Mouse (Mus musculus): ENCODE results near the gene Utf1. TPM values are rescaled to one million over a fixed set of nuclear protein-coding genes. Genes with fewer than 3 reads are reported as not detected.

Utf1 gene
- polyA plus RNA-seq, 1 experiment from 2014 or later: not detected

- no peak overlapping the region for H3K27ac ChIP-seq (replicated peaks)
- no peaks in the 10 kb centered on the region for H3K9me3 ChIP-seq
- H3K4me3 ChIP-seq: peak overlapping the region; percentile 51
- H3K4me1 ChIP-seq: peaks cover 13% of the 10 kb centered on the region
- WGBS: 45% methylated on average over 13 of the region's 13 CpGs
- H3K4me2 ChIP-seq (replicated peaks): peak overlapping the region; percentile 75
- H3K27me3 ChIP-seq: peaks cover 30% of the 10 kb centered on the region
- ATAC-seq (ENCODE audit: low FRiP score, low read depth): peak; percentile 72
- peak overlapping the region; percentile 66; the same call in 1 of the 2 replicates for H3K9ac ChIP-seq (replicated peaks)
- H3K36me3 ChIP-seq: no peaks in the 10 kb centered on the region
These were observed 35.6 kb downstream of the Utf1 start for GRCm38 (mm10) chr7:139979011-139979719.

GRCm38 (mm10) chr7:139980778-139981177 is 37.2 kb downstream of the Utf1 start:
- Histone ChIP-seq H3K9me3 (no peaks in the 10 kb centered on the region), H3K27ac (replicated peaks) (no peak overlapping the region), H3K36me3 (no peaks in the 10 kb centered on the region), H3K4me2 (replicated peaks) (no peak overlapping the region), H3K4me3 (no peak overlapping the region), H3K9ac (replicated peaks) (no peak overlapping the region), H3K4me1 (peaks cover 13% of the 10 kb centered on the region), H3K27me3 (peaks cover 28% of the 10 kb centered on the region)
- 65% methylated on average over 3 of the region's 3 CpGs for WGBS
- ATAC-seq (ENCODE audit: low FRiP score, low read depth): no peak

- H3K27me3 ChIP-seq: peaks cover 20% of the 10 kb centered on the region
- no peak overlapping the region for H3K4me2 ChIP-seq (replicated peaks)
- no peaks in the 10 kb centered on the region for H3K9me3 ChIP-seq
- peaks cover 13% of the 10 kb centered on the region for H3K4me1 ChIP-seq
- H3K27ac ChIP-seq (replicated peaks): no peak overlapping the region
- WGBS: 91% methylated on average over 11 of the region's 11 CpGs
- no peaks in the 10 kb centered on the region for H3K36me3 ChIP-seq
- no peak overlapping the region for H3K4me3 ChIP-seq
- H3K9ac ChIP-seq (replicated peaks): no peak overlapping the region
- ATAC-seq (ENCODE audit: low FRiP score, low read depth): no peak
These were observed 38.5 kb downstream of the Utf1 start for GRCm38 (mm10) chr7:139982058-139982457.

GRCm38 (mm10) chr7:139984505-139984904 is 40.9 kb downstream of the Utf1 start:
- no peak for ATAC-seq (ENCODE audit: low FRiP score, low read depth)
- H3K36me3 ChIP-seq: no peaks in the 10 kb centered on the region
- H3K4me3 ChIP-seq: no peak overlapping the region
- no peak overlapping the region for H3K4me2 ChIP-seq (replicated peaks)
- peaks cover 8% of the 10 kb centered on the region for H3K27me3 ChIP-seq
- H3K9me3 ChIP-seq: no peaks in the 10 kb centered on the region
- no peaks in the 10 kb centered on the region for H3K4me1 ChIP-seq
- 89% methylated on average over 11 of the region's 11 CpGs for WGBS
- no peak overlapping the region for H3K27ac ChIP-seq (replicated peaks)
- H3K9ac ChIP-seq (replicated peaks): no peak overlapping the region

- Histone ChIP-seq H3K9me3 (no peaks in the 10 kb centered on the region), H3K4me2 (replicated peaks) (no peak overlapping the region), H3K36me3 (no peaks in the 10 kb centered on the region), H3K4me1 (no peaks in the 10 kb centered on the region), H3K27ac (replicated peaks) (no peak overlapping the region), H3K9ac (replicated peaks) (no peak overlapping the region), H3K4me3 (no peak overlapping the region), H3K27me3 (no peaks in the 10 kb centered on the region)
- no peak for ATAC-seq (ENCODE audit: low FRiP score, low read depth)
- 90% methylated on average over 9 of the region's 9 CpGs for WGBS
These were observed 44.7 kb downstream of the Utf1 start for GRCm38 (mm10) chr7:139988272-139988671.

GRCm38 (mm10) chr7:139990864-139991394 is 47.3 kb downstream of the Utf1 start:
- 80% methylated on average over 8 of the region's 8 CpGs for WGBS
- no peak for ATAC-seq (ENCODE audit: low FRiP score, low read depth)

GRCm38 (mm10) chr7:139992406-139992805 is 48.8 kb downstream of the Utf1 start, which contains the start of gene Adam8:
Gene Adam8 (minus strand): TSS chr7:139992562.
- no peak within 1 kb of the TSS for H3K4me2 ChIP-seq (replicated peaks)
- H3K27ac ChIP-seq (replicated peaks): no peak within 1 kb of the TSS
- no peak for ATAC-seq (ENCODE audit: low FRiP score, low read depth)
- 31% methylated on average over 7 of the region's 7 CpGs for WGBS
- no peaks in the 10 kb centered on the region for H3K9me3 ChIP-seq
- no peak within 1 kb of the TSS for H3K4me3 ChIP-seq
- H3K36me3 ChIP-seq: peaks cover 20% of the 10 kb centered on the region
- no peaks in the 10 kb centered on the region for H3K4me1 ChIP-seq
- H3K27me3 ChIP-seq: no peaks in the 10 kb centered on the region
- no peak within 1 kb of the TSS for H3K9ac ChIP-seq (replicated peaks)

More at GRCm38 (mm10) chr7:139990864-139991394, 47.3 kb downstream of the Utf1 start:
- Histone ChIP-seq H3K27ac (replicated peaks) (no peak overlapping the region), H3K4me2 (replicated peaks) (no peak overlapping the region), H3K9ac (replicated peaks) (no peak overlapping the region), H3K4me1 (no peaks in the 10 kb centered on the region), H3K4me3 (no peak overlapping the region), H3K27me3 (no peaks in the 10 kb centered on the region), H3K36me3 (peaks cover 5% of the 10 kb centered on the region; the same call in 1 of the 2 replicates), H3K9me3 (no peaks in the 10 kb centered on the region)

GRCm38 (mm10) chr7:139993532-139993931 is 49.9 kb downstream of the Utf1 start:
- Histone ChIP-seq H3K27me3 (no peaks in the 10 kb centered on the region), H3K4me3 (no peak overlapping the region), H3K27ac (replicated peaks) (no peak overlapping the region), H3K36me3 (peaks cover 31% of the 10 kb centered on the region), H3K9me3 (no peaks in the 10 kb centered on the region), H3K4me1 (no peaks in the 10 kb centered on the region), H3K4me2 (replicated peaks) (no peak overlapping the region), H3K9ac (replicated peaks) (no peak overlapping the region)
- ATAC-seq (ENCODE audit: low FRiP score, low read depth): no peak
- 93% methylated on average over 6 of the region's 6 CpGs for WGBS

GRCm38 (mm10) chr7:139994202-139994601 is 50.6 kb downstream of the Utf1 start:
- H3K4me3 ChIP-seq: no peak overlapping the region
- no peak for ATAC-seq (ENCODE audit: low FRiP score, low read depth)
- H3K27me3 ChIP-seq: no peaks in the 10 kb centered on the region
- H3K9ac ChIP-seq (replicated peaks): no peak overlapping the region
- no peaks in the 10 kb centered on the region for H3K9me3 ChIP-seq
- peaks cover 38% of the 10 kb centered on the region for H3K36me3 ChIP-seq
- no peaks in the 10 kb centered on the region for H3K4me1 ChIP-seq
- WGBS: 86% methylated on average over 4 of the region's 4 CpGs
- H3K27ac ChIP-seq (replicated peaks): no peak overlapping the region
- H3K4me2 ChIP-seq (replicated peaks): no peak overlapping the region

GRCm38 (mm10) chr7:139994676-139995075 is 51.1 kb downstream of the Utf1 start:
- Histone ChIP-seq H3K9ac (replicated peaks) (no peak overlapping the region), H3K4me3 (no peak overlapping the region), H3K27ac (replicated peaks) (no peak overlapping the region), H3K36me3 (peaks cover 43% of the 10 kb centered on the region), H3K4me2 (replicated peaks) (no peak overlapping the region), H3K27me3 (no peaks in the 10 kb centered on the region), H3K9me3 (no peaks in the 10 kb centered on the region), H3K4me1 (no peaks in the 10 kb centered on the region)
- WGBS: 36% methylated on average over 3 of the region's 3 CpGs
- no peak for ATAC-seq (ENCODE audit: low FRiP score, low read depth)
